Mouse (Mus musculus): Measurements from ENCODE around the gene Bnip3. TPM values are rescaled to one million over a fixed set of nuclear protein-coding genes. Genes with fewer than 3 reads are reported as not detected.

The Bnip3 gene
- total and polyA plus RNA-seq, 2 experiments from 2014 or later, result 142 to 231 TPM

DNA sequence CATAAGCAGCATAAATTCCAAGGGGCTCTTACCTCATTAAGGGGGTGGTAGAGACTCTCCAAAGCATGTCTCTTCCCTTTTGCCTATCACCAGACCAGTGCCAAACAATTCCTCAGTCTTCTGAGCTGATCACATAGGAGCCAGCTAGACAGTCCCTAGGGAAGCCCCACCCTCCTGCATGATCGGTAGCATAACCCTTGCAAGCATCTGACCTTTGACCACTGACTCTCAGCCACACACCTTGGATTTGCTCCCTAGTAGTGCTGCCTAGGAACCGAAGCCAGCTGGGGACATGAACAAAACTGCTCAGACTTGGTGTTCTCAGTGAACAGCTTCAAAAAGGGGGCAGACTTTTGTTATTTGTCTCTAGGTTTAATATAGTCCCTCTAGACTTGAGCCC, 11.2 kb downstream of the Bnip3 start:
- Histone ChIP-seq H3K27me3 (ENCODE audit: insufficient read depth, low read length) (no peaks in the 10 kb centered on the region), H3K36me3 (ENCODE audit: insufficient read depth, low read length) (peaks cover 18% of the 10 kb centered on the region), H3K27ac (ENCODE audit: low read depth, low read length) (no peak overlapping the region), H3K9ac (replicated peaks; ENCODE audit: low read length, poor library complexity, severe bottlenecking) (no peak overlapping the region), H3K4me1 (ENCODE audit: insufficient read depth, low read length) (no peaks in the 10 kb centered on the region), H3K9me3 (ENCODE audit: low read length) (no peaks in the 10 kb centered on the region), H3K4me2 (ENCODE audit: low read depth, low read length, poor library complexity, severe bottlenecking) (no peak overlapping the region), H3K4me3 (ENCODE audit: low read depth, low read length) (no peak overlapping the region)
- ATAC-seq (ENCODE audit: low FRiP score), result no peak
- DNase-seq (ENCODE audit: low spot score), result no peak
- TF ChIP-seq CTCF (IDR thresholded peaks at IDR 0.05), result no peak
- 74% methylated on average over 2 of the region's 2 CpGs for WGBS

DNA sequence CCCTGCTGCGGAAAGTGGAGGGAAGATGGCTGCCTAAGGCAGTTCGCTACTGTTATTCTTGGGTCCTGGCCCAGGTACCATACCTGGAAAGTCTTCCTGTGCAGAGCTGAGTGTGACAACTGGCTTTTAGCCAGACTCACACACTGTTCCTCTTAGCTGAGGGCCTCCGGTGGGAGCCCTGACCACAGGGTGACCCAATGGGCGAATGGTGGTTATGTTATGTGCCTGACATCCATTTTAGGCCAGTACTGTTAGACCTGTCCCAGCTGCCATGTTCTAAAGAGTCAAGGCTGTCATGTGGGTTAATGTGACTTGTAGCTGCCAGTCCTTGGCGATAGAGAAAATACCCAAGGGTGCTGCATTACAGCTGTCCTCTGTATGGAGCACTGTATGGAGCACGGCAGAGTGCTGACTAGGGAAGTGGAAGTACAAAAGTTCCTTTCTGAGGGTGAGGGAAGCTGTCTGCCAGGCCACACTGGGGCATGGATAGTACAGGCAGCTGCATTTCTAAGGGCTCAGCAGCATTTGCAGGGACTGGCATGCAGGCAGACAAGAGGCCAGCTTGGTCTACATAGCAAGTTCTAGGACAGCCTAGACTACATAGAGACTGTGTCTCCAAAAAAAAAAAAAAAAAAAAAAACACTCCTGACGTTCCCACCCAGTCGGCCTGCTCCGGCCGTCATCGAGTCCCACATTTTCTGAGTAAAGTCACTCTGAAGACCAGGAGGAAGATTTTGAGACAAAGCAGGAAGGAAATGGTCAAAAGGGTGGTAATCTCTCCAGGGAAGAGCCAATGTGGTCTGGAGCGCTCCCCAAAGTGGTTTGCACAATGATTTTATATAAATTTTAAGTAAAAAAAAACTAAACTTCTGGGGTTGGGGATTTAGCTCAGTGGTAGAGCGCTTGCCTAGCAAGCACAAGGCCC, 23.7 kb downstream of the Bnip3 start:
- peaks cover 6% of the 10 kb centered on the region for H3K36me3 ChIP-seq (ENCODE audit: insufficient read depth, low read length)
- WGBS, result 89% methylated on average over 12 of the region's 13 CpGs
- ATAC-seq (ENCODE audit: low FRiP score) (no peak), DNase-seq (ENCODE audit: low spot score) (no peak)
- no peaks in the 10 kb centered on the region for H3K27me3 ChIP-seq (ENCODE audit: insufficient read depth, low read length)
- no peaks in the 10 kb centered on the region for H3K9me3 ChIP-seq (ENCODE audit: low read length)
- H3K9ac ChIP-seq (replicated peaks; ENCODE audit: low read length, poor library complexity, severe bottlenecking), result no peak overlapping the region
- no peak overlapping the region for H3K4me2 ChIP-seq (ENCODE audit: low read depth, low read length, poor library complexity, severe bottlenecking)
- no peak for TF ChIP-seq CTCF (IDR thresholded peaks at IDR 0.05)
- no peak overlapping the region for H3K27ac ChIP-seq (ENCODE audit: low read depth, low read length)
- H3K4me1 ChIP-seq (ENCODE audit: insufficient read depth, low read length), result no peaks in the 10 kb centered on the region
- H3K4me3 ChIP-seq (ENCODE audit: low read depth, low read length), result no peak overlapping the region

DNA sequence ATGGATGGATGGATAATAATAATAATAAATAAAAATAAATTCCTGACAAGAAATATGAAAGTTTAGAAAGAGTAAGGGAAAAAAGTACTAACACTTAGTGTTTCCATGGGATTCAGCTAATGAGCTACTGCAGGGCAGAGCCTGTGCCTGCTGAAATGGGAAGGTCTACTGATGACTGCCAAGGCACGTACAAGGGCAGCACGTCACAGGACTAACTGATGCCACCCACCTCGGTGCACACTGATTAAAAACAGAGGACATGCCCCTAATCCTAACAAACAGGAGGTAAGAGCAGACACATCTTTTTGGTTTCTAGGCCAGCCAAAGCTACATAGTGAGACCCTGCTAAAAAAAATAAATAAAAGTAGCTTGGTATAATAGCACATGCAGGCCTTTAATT, 25.6 kb downstream of the Bnip3 start:
- ATAC-seq (ENCODE audit: low FRiP score) (no peak), DNase-seq (ENCODE audit: low spot score) (no peak)
- no peak overlapping the region for H3K27ac ChIP-seq (ENCODE audit: low read depth, low read length)
- peaks cover 24% of the 10 kb centered on the region for H3K36me3 ChIP-seq (ENCODE audit: insufficient read depth, low read length)
- no peak overlapping the region for H3K9ac ChIP-seq (replicated peaks; ENCODE audit: low read length, poor library complexity, severe bottlenecking)
- H3K4me2 ChIP-seq (ENCODE audit: low read depth, low read length, poor library complexity, severe bottlenecking), result no peak overlapping the region
- WGBS, result 95% methylated on average over 3 of the region's 3 CpGs
- no peaks in the 10 kb centered on the region for H3K9me3 ChIP-seq (ENCODE audit: low read length)
- no peak overlapping the region for H3K4me3 ChIP-seq (ENCODE audit: low read depth, low read length)
- H3K4me1 ChIP-seq (ENCODE audit: insufficient read depth, low read length), result no peaks in the 10 kb centered on the region
- no peak for TF ChIP-seq CTCF (IDR thresholded peaks at IDR 0.05)
- no peaks in the 10 kb centered on the region for H3K27me3 ChIP-seq (ENCODE audit: insufficient read depth, low read length)

DNA sequence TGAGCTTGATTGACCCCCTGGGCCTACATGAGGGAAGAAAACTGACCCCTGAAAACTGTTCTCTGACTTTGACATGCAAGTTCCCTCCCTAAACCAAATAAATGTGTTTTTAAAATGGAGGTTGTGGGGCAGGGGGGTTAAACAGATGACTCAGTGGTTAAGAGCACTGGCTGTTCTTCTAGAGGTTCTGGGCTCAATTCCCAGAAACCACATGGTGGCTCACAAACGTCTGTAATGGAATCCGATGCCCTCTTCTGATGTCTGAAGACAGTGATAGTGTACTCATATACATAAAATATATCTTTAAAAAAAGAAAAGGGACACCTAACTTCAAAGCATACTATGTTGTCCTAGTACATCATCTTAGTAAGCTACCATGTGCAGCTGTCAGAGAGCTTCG, 34.3 kb downstream of the Bnip3 start:
- no peak overlapping the region for H3K9ac ChIP-seq (replicated peaks; ENCODE audit: low read length, poor library complexity, severe bottlenecking)
- 70% methylated on average over 3 of the region's 3 CpGs for WGBS
- H3K4me2 ChIP-seq (ENCODE audit: low read depth, low read length, poor library complexity, severe bottlenecking), result no peak overlapping the region
- ATAC-seq (ENCODE audit: low FRiP score) (no peak), DNase-seq (ENCODE audit: low spot score) (no peak)
- peaks cover 77% of the 10 kb centered on the region for H3K36me3 ChIP-seq (ENCODE audit: insufficient read depth, low read length)
- H3K27ac ChIP-seq (ENCODE audit: low read depth, low read length), result no peak overlapping the region
- no peaks in the 10 kb centered on the region for H3K27me3 ChIP-seq (ENCODE audit: insufficient read depth, low read length)
- TF ChIP-seq CTCF (IDR thresholded peaks at IDR 0.05), result no peak
- H3K4me3 ChIP-seq (ENCODE audit: low read depth, low read length), result no peak overlapping the region
- no peaks in the 10 kb centered on the region for H3K9me3 ChIP-seq (ENCODE audit: low read length)
- no peaks in the 10 kb centered on the region for H3K4me1 ChIP-seq (ENCODE audit: insufficient read depth, low read length)

- ATAC-seq (ENCODE audit: low FRiP score), result no peak
- Histone ChIP-seq H3K4me2 (ENCODE audit: low read depth, low read length, poor library complexity, severe bottlenecking) (no peak overlapping the region), H3K4me3 (ENCODE audit: low read depth, low read length) (no peak overlapping the region), H3K27me3 (ENCODE audit: insufficient read depth, low read length) (no peaks in the 10 kb centered on the region), H3K9ac (replicated peaks; ENCODE audit: low read length, poor library complexity, severe bottlenecking) (no peak overlapping the region), H3K36me3 (ENCODE audit: insufficient read depth, low read length) (peaks cover 66% of the 10 kb centered on the region), H3K27ac (ENCODE audit: low read depth, low read length) (no peak overlapping the region), H3K4me1 (ENCODE audit: insufficient read depth, low read length) (no peaks in the 10 kb centered on the region), H3K9me3 (ENCODE audit: low read length) (no peaks in the 10 kb centered on the region)
- no peak for DNase-seq (ENCODE audit: low spot score)
- TF ChIP-seq CTCF (IDR thresholded peaks at IDR 0.05), result no peak
- 94% methylated on average over 3 of the region's 3 CpGs for WGBS
These were observed 36.4 kb downstream of the Bnip3 start for GRCm38 (mm10) chr7:138872956-138873355.

GRCm38 (mm10) chr7:138868316-138868715, 41.0 kb downstream of the Bnip3 start:
- TF ChIP-seq CTCF (IDR thresholded peaks at IDR 0.05), result no peak
- Histone ChIP-seq H3K4me1 (ENCODE audit: insufficient read depth, low read length) (0 out of 2 replicates have a peak, but pooled peaks cover 6% of the 10 kb centered on the region), H3K4me2 (ENCODE audit: low read depth, low read length, poor library complexity, severe bottlenecking) (no peak overlapping the region), H3K27me3 (ENCODE audit: insufficient read depth, low read length) (no peaks in the 10 kb centered on the region), H3K4me3 (ENCODE audit: low read depth, low read length) (no peak overlapping the region), H3K27ac (ENCODE audit: low read depth, low read length) (no peak overlapping the region), H3K9ac (replicated peaks; ENCODE audit: low read length, poor library complexity, severe bottlenecking) (no peak overlapping the region), H3K36me3 (ENCODE audit: insufficient read depth, low read length) (peaks cover 26% of the 10 kb centered on the region), H3K9me3 (ENCODE audit: low read length) (no peaks in the 10 kb centered on the region)
- ATAC-seq (ENCODE audit: low FRiP score), result no peak
- 91% methylated on average over 4 of the region's 4 CpGs for WGBS
- no peak for DNase-seq (ENCODE audit: low spot score)
